Mouse (Mus musculus): ENCODE data around the gene Rad23a.

The Rad23a gene

GRCm38 (mm10) chr8:84840248-84840999, at the start of gene Rad23a:
Gene Rad23a, minus strand, starts transcription at chr8:84840665.
- peak; percentile 87 for DNase-seq

GRCm38 (mm10) chr8:84889141-84889540, 48.7 kb upstream of the Rad23a start:
- DNase-seq: no peak

DNA sequence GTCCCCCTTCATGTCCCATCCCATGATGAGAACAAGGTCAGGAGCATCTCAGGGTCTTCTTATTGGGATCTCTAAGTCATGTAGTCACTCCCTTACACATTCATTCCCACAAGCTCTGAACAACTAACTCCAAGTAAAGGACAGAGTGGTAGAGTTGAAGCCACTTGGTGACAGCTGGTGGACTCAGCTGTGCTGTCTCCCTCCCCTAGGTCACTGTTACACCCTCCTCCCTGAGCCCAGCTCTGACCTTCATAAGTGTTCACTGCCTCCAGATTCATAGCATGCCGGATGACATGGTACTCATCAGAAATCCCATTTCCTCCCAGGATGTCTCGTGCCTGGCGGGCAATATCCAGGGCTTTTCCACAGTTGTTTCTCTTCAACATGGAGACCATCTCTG, 47.8 kb upstream of the Rad23a start:
- DNase-seq: no peak

- DNase-seq: no peak
These were observed 44.3 kb upstream of the Rad23a start for GRCm38 (mm10) chr8:84884728-84885127.

DNA sequence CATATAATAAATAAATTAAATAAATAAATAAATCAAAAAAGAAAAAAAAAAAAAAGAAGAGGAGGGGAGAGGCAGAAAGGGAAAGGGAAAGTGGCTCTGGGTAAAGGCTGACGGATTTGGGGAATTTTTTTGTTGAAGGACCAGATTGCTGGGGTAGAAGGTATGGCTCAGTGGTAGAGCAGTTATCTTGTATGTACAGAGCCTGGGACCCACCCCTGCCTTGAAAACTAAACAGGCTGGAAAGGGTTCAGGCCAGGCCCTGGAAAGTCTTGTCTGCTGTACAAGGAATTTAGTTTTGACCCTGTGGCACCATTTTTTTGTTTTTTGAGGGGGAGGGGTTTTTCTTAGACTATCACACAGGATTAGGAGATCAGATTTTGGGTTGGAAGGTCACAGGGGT, 38.5 kb upstream of the Rad23a start:
- DNase-seq: no peak

GRCm38 (mm10) chr8:84877297-84878035, 37.0 kb upstream of the Rad23a start:
- peak; percentile 75 for DNase-seq

- no peak for DNase-seq
These were observed 33.9 kb upstream of the Rad23a start for GRCm38 (mm10) chr8:84874339-84874738.

DNA sequence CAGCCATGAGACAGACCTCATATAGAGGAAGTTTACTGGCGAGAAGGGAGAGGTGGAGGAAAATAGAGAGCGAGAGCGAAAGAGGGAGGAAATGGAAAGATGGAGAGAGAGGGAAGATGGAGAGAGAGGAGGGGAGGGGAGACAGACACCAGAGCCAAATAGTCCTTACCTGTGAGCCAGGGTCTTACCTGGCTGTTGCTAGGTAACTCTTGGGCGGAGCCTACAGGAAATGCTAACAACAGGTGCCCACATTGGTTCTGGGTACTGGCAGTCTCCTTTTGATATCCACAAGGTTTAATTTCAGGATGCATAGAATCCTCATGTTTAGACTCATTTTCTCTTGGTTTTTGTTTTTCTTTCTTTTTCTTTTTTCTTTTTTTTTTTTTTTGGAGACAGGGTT, 32.6 kb upstream of the Rad23a start:
- no peak for DNase-seq

- DNase-seq: no peak
These were observed 32.0 kb upstream of the Rad23a start for GRCm38 (mm10) chr8:84872309-84872965.

DNA sequence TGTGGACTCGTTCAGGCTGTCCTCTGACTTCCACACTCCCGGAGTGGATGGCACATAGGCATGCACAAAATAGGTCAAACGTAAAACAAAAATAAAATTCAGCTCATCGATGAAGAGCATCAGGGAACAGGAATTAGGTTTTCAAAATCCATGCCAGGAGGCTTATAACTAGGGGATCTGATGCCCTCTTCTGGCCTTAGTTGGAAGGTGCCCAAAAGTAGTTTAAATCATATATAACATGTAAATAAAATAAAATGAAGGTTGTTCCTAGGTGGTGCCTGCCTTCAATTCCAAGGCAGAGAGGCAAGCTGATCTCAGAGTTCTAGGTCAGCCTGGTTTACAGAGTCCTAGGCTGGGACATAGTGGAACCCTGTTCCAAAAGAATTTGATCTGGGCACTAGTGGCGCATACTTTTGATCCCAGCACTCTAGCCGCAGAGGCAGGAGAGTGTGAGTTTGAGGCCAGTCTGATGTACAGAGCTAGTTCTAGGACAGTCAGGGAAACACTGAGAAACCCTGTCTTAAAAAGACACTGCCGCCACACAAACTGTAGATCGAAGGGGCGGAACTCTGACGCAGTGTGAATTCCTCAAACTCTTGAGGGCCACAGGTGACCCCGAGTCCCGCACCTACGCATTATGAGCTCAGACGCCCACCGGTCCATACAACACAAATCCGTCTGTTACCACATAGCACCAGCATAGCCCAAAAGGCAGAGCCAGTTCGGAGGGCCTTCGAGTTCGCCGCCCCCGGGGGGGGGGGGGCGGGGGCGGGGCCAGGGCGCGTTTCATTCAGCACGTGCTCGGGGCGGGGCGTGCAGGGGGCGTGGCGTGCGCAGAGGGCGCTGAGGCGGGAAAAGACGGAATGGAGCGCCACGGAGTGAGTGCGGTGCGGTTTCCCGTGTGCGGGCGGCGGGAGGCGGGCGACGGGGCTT, 31.2 kb upstream of the Rad23a start, which contains the start of gene Syce2:
Gene Syce2, plus strand, starts transcription at position 736 of the 933 bp plus-strand sequence.
- DNase-seq: peak; percentile 53

DNA sequence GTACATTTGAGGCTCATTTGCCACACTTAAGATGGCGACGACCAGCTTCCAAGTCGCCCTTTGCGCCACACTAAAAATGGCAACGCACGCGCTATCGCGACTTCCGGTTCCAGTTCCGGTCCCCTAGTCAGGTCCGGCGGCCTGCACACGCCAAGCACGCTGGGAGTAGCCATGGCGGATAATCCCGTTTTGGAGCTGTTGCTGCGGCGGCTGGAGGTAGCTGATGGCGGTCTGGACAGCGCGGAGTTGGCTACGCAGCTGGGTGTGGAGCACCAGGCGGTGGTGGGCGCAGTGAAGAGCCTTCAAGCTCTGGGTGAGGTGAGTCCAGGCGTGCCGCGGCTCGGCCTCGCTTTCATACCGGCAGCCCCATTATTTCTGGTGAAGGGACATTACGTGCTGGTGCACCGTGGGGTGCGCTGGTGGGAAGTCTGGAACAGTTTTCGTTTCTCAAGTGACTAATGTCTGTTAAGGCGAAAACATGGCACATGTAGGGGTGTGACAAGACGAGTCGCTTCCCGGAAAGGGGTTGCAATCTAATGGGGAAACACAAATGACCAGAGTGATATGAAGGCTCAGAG, 16.5 kb upstream of the Rad23a start, which contains the start of gene Farsa:
Gene Farsa, plus strand, starts transcription at position 126 of the 578 bp plus-strand sequence.
- peak; percentile 91 for DNase-seq

GRCm38 (mm10) chr8:84856434-84856833, 16.0 kb upstream of the Rad23a start:
- no peak for DNase-seq

GRCm38 (mm10) chr8:84847684-84848435, 7.4 kb upstream of the Rad23a start:
- DNase-seq: no peak

- DNase-seq: peak; percentile 99
These were observed 6.5 kb upstream of the Rad23a start, which contains the start of gene Calr for GRCm38 (mm10) chr8:84846722-84847572. Gene Calr, minus strand, starts transcription at chr8:84846934.

DNA sequence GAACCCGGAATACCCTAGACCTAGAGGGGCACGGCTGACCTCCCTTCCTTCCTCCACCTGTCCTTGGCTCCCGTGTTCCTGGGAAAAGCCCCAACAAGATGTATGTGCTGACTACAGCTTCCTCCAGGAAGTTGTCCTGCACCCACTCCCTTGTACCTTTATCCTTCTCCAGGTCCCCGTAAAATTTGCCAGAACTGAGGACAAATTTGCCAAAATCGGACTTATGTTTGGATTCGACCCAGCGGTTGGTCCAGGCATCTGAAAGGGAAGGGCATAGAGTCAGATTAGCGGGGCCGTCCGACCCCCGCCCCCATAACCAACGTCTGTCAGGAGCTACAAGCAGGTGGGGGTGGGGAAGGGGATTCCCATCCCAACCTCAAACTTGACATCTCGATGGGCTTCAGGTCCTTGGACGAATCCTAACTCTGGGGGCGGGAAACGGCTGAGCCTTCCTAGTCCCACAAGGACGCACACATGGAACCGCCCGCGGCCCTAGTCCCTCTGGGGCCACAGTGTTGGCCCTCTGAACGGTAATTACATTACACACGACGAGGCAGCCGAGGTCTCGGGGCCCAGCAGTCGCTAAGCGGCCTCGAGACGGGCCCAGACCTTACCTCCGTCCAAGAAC, 5.7 kb upstream of the Rad23a start:
- DNase-seq: peak; percentile 52

- no peak for DNase-seq
These were observed 5.1 kb upstream of the Rad23a start for GRCm38 (mm10) chr8:84845355-84846093.

GRCm38 (mm10) chr8:84844397-84845070, 4.1 kb upstream of the Rad23a start:
- DNase-seq: no peak

GRCm38 (mm10) chr8:84841514-84841913, 1.0 kb upstream of the Rad23a start:
- no peak for DNase-seq

All from cerebellum, adult 8-10 months (tissue).